In genomic region chr8:122986501-122987184, GRCm38 (mm10) we compare ENCODE assay signal across 15 mouse cellular contexts. TPM values are rescaled to one million over a fixed set of nuclear protein-coding genes. Genes with fewer than 3 reads are reported as not detected.
DNase-seq lines count a peak whose midpoint lies in the region; ATAC-seq and TF ChIP-seq lines count a peak whose summit lies in the region.
"Had no signal": no experiment of that assay in that cellular context is flagged by ENCODE, and none has a peak within 500 bp of the region (broad histone marks: within the 10 kb centered on the region; RNA-seq: fewer than 3 reads in every experiment).

No protein-coding gene starts in this region.

- TF ChIP-seq EP300 in heart, adult 2 months (IDR thresholded peaks at IDR 0.05; ENCODE audit: insufficient read depth, low read depth, low read length), result no peak

- DNase-seq in heart, adult 2 months, result no peak
- peak; percentile 66 for DNase-seq in ES-CJ7 (ENCODE audit: low read depth, low spot score)
- peak; percentile 67 for DNase-seq in thymus, postnatal 14 days
- DNase-seq in kidney, postnatal 36 days, result no peak
- no peak for DNase-seq in right cerebral cortex, postnatal 25 days
- no peak for DNase-seq in embryonic facial prominence, embryonic 10.5 days (ENCODE audit: low spot score)
- DNase-seq: adrenal gland, postnatal 10 days; liver, embryonic 13.5 days had no signal

- H3K4me2 ChIP-seq in heart, embryonic 11.5 days, result no peak overlapping the region
- no peak overlapping the region for H3K4me2 ChIP-seq in intestine, postnatal 0 days (replicated peaks; ENCODE audit: low read depth)
- H3K4me2 ChIP-seq: embryonic facial prominence, embryonic 15.5 days; forebrain, embryonic 13.5 days; liver, embryonic 13.5 days; midbrain, embryonic 15.5 days; neural tube, embryonic 13.5 days; stomach, embryonic 15.5 days had no signal

- peaks cover 10% of the 10 kb centered on the region for H3K36me3 ChIP-seq in heart, adult 2 months (ENCODE audit: control insufficient read depth, insufficient read depth, low read length)
- H3K36me3 ChIP-seq in heart, embryonic 11.5 days (ENCODE audit: control insufficient read depth, insufficient read depth, low read length), result no peaks in the 10 kb centered on the region
- H3K36me3 ChIP-seq in intestine, postnatal 0 days (ENCODE audit: control insufficient read depth, insufficient read depth), result no peaks in the 10 kb centered on the region
- H3K36me3 ChIP-seq in embryonic facial prominence, embryonic 10.5 days (replicated peaks), result no peaks in the 10 kb centered on the region
- H3K36me3 ChIP-seq: embryonic facial prominence, embryonic 15.5 days; liver, embryonic 13.5 days; midbrain, embryonic 15.5 days; neural tube, embryonic 13.5 days; stomach, embryonic 15.5 days had no signal

- H3K4me1 ChIP-seq in heart, adult 2 months (ENCODE audit: control insufficient read depth, insufficient read depth, low read length), result peaks cover 43% of the 10 kb centered on the region
- peaks cover 19% of the 10 kb centered on the region for H3K4me1 ChIP-seq in heart, embryonic 11.5 days (ENCODE audit: control insufficient read depth, insufficient read depth, low read length)
- H3K4me1 ChIP-seq in intestine, postnatal 0 days (replicated peaks; ENCODE audit: control insufficient read depth, insufficient read depth, low read length), result peaks cover 35% of the 10 kb centered on the region
- H3K4me1 ChIP-seq in embryonic facial prominence, embryonic 10.5 days, result peaks cover 11% of the 10 kb centered on the region

- ATAC-seq in heart, embryonic 11.5 days (replicated peaks; ENCODE audit: insufficient number of reproducible peaks, low FRiP score, low TSS enrichment), result no peak
- ATAC-seq in intestine, postnatal 0 days, result no peak
- ATAC-seq: forebrain, embryonic 13.5 days; midbrain, embryonic 15.5 days had no signal

- 77% methylated on average over 8 of the region's 8 CpGs for WGBS in heart, adult 2 months
- WGBS in heart, embryonic 11.5 days (ENCODE audit: insufficient replicate concordance), result 84% methylated on average over 8 of the region's 8 CpGs
- WGBS in intestine, postnatal 0 days, result 45% methylated on average over 8 of the region's 8 CpGs
- 91% methylated on average over 8 of the region's 8 CpGs for WGBS in embryonic facial prominence, embryonic 10.5 days

- H3K27me3 ChIP-seq in heart, adult 2 months (ENCODE audit: control insufficient read depth, insufficient read depth, low read length), result no peaks in the 10 kb centered on the region
- H3K27me3 ChIP-seq in heart, embryonic 11.5 days (ENCODE audit: control insufficient read depth, insufficient read depth, low read length), result no peaks in the 10 kb centered on the region
- H3K27me3 ChIP-seq in intestine, postnatal 0 days (replicated peaks; ENCODE audit: control insufficient read depth, insufficient read depth, low read length), result no peaks in the 10 kb centered on the region
- no peaks in the 10 kb centered on the region for H3K27me3 ChIP-seq in embryonic facial prominence, embryonic 10.5 days (replicated peaks; ENCODE audit: low read depth, poor library complexity, severe bottlenecking)
- H3K27me3 ChIP-seq: embryonic facial prominence, embryonic 15.5 days; forebrain, embryonic 13.5 days; liver, embryonic 13.5 days; midbrain, embryonic 15.5 days; neural tube, embryonic 13.5 days; stomach, embryonic 15.5 days had no signal

- no peak for TF ChIP-seq CTCF in heart, adult 2 months (IDR thresholded peaks at IDR 0.05)
- no peak for TF ChIP-seq CTCF in intestine, postnatal 0 days (IDR thresholded peaks at IDR 0.05; ENCODE audit: low read depth)

- peaks cover 20% of the 10 kb centered on the region for H3K79me2 ChIP-seq in heart, adult 2 months (replicated peaks; ENCODE audit: control insufficient read depth, insufficient read depth, low read length)

- no peak overlapping the region for H3K9ac ChIP-seq in heart, adult 2 months (ENCODE audit: low read depth, low read length)
- no peak overlapping the region for H3K9ac ChIP-seq in heart, embryonic 11.5 days (ENCODE audit: low read depth, low read length)
- no peak overlapping the region for H3K9ac ChIP-seq in intestine, postnatal 0 days (ENCODE audit: low read depth, low read length)
- H3K9ac ChIP-seq: embryonic facial prominence, embryonic 15.5 days; forebrain, embryonic 13.5 days; liver, embryonic 13.5 days; midbrain, embryonic 15.5 days; neural tube, embryonic 13.5 days; stomach, embryonic 15.5 days had no signal

- no peaks in the 10 kb centered on the region for H3K9me3 ChIP-seq in heart, embryonic 11.5 days (replicated peaks; ENCODE audit: control insufficient read depth, low read length)
- no peaks in the 10 kb centered on the region for H3K9me3 ChIP-seq in intestine, postnatal 0 days (ENCODE audit: control insufficient read depth)
- H3K9me3 ChIP-seq in embryonic facial prominence, embryonic 10.5 days, result no peaks in the 10 kb centered on the region
- H3K9me3 ChIP-seq: embryonic facial prominence, embryonic 15.5 days; forebrain, embryonic 13.5 days; liver, embryonic 13.5 days; midbrain, embryonic 15.5 days; neural tube, embryonic 13.5 days; stomach, embryonic 15.5 days had no signal

- no peak for TF ChIP-seq POLR2A in heart, adult 2 months (IDR thresholded peaks at IDR 0.05; ENCODE audit: insufficient read depth, low read depth, low read length)

- H3K4me3 ChIP-seq in heart, adult 2 months, result no peak overlapping the region
- H3K4me3 ChIP-seq in heart, embryonic 11.5 days (ENCODE audit: low read depth, low read length), result no peak overlapping the region
- H3K4me3 ChIP-seq in intestine, postnatal 0 days (ENCODE audit: low read depth, low read length), result no peak overlapping the region
- H3K4me3 ChIP-seq in embryonic facial prominence, embryonic 10.5 days, result no peak overlapping the region
- H3K4me3 ChIP-seq: embryonic facial prominence, embryonic 15.5 days; forebrain, embryonic 13.5 days; liver, embryonic 13.5 days; midbrain, embryonic 15.5 days; neural tube, embryonic 13.5 days; stomach, embryonic 15.5 days had no signal

- intact Hi-C loops in heart, adult 2 months (cut with DNase I), result no loop called here

- 0 out of 2 replicates have a peak overlapping the region, but pooled peaks have one; percentile 5 for H3K27ac ChIP-seq in heart, adult 2 months
- no peak overlapping the region for H3K27ac ChIP-seq in heart, embryonic 11.5 days (ENCODE audit: low read depth, low read length)
- peak overlapping the region; percentile 69; the same call in 1 of the 2 replicates for H3K27ac ChIP-seq in intestine, postnatal 0 days (ENCODE audit: low read depth, low read length)
- no peak overlapping the region for H3K27ac ChIP-seq in embryonic facial prominence, embryonic 10.5 days (replicated peaks)
- H3K27ac ChIP-seq: embryonic facial prominence, embryonic 15.5 days; forebrain, embryonic 13.5 days; liver, embryonic 13.5 days; midbrain, embryonic 15.5 days; neural tube, embryonic 13.5 days; stomach, embryonic 15.5 days had no signal

RNA-seq across cellular contexts. Expression of gene Ankrd11, which starts 55.4 kb away (rescaled TPM):
- total RNA-seq in heart, adult 2 months (2021), result 10 to 100 TPM; 68.0 to 76.3 TPM
- 34.4 and 48.3 TPM in 2 replicates for polyA plus RNA-seq in heart, adult 2 months (2012; rRNA removed)
- 49.5 and 51.3 TPM in 2 replicates for polyA plus RNA-seq in heart, embryonic 11.5 days (2014; fragmentation: Nextera tagmentation; extraction: Ambion mirVana)
- 41.2 and 47.9 TPM in 2 replicates for polyA plus RNA-seq in intestine, postnatal 0 days (2015; fragmentation: Nextera tagmentation; extraction: Ambion mirVana)
- 41.2 and 49.2 TPM in 2 replicates for polyA plus RNA-seq in embryonic facial prominence, embryonic 10.5 days (2016; fragmentation: Nextera tagmentation; extraction: Ambion mirVana)

Comparison
In these comparisons a context has a peak if more than half of its experiments do, and no peak if none do; other contexts are left out.
1. H3K27ac ChIP-seq: peak in heart, adult 2 months (single experiment) and intestine, postnatal 0 days (single experiment); none in heart, embryonic 11.5 days (single experiment) and embryonic facial prominence, embryonic 10.5 days (single experiment).
2. DNase-seq: peak in ES-CJ7 (single experiment) and thymus, postnatal 14 days (single experiment); none in heart, adult 2 months (0 of 2), kidney, postnatal 36 days (0 of 2), right cerebral cortex, postnatal 25 days (single experiment) and embryonic facial prominence, embryonic 10.5 days (single experiment).